Comparison of ENCODE assay signal across 16 mouse cellular contexts in the genomic region with DNA sequence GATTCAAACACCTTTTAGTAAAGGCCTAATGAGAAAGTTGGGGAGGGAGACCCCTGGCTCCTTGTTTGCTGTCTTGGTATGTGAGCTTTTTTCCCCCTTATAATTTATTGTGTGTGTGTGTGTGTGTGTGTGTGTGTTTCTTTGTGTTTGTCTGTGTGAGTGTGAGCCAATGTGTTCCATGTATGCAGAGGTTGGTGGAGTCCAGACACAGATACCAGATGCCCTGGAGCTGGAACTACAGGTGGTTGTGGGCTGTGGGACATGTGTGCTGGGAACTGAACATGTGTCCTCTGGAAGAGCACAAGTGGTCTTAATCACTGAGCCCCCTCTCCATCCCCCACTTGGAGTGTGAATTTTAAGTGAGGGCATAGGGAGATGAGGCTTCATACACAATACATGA.
DNase-seq lines count a peak whose midpoint lies in the region; ATAC-seq and TF ChIP-seq lines count a peak whose summit lies in the region.
"Had no signal": no experiment of that assay in that cellular context is flagged by ENCODE, and none has a peak within 500 bp of the region (broad histone marks: within the 10 kb centered on the region; RNA-seq: fewer than 3 reads in every experiment).

No protein-coding gene starts in this region.

- H3K4me3 ChIP-seq in embryonic facial prominence, embryonic 15.5 days (replicated peaks), result no peak overlapping the region
- no peak overlapping the region for H3K4me3 ChIP-seq in embryonic facial prominence, embryonic 10.5 days
- H3K4me3 ChIP-seq in midbrain, embryonic 13.5 days (replicated peaks), result no peak overlapping the region
- H3K4me3 ChIP-seq in midbrain, postnatal 0 days (ENCODE audit: low read depth, low read length), result no peak overlapping the region
- H3K4me3 ChIP-seq in forebrain, embryonic 14.5 days (ENCODE audit: low read depth, low read length), result no peak overlapping the region
- no peak overlapping the region for H3K4me3 ChIP-seq in neural tube, embryonic 13.5 days
- H3K4me3 ChIP-seq in stomach, postnatal 0 days (ENCODE audit: low read depth, low read length), result no peak overlapping the region
- H3K4me3 ChIP-seq: intestine, embryonic 15.5 days; left cerebral cortex, adult 2 months; midbrain, embryonic 12.5 days; stomach, embryonic 15.5 days had no signal

- no peaks in the 10 kb centered on the region for H3K27me3 ChIP-seq in embryonic facial prominence, embryonic 15.5 days
- no peaks in the 10 kb centered on the region for H3K27me3 ChIP-seq in embryonic facial prominence, embryonic 10.5 days (replicated peaks; ENCODE audit: low read depth, poor library complexity, severe bottlenecking)
- no peaks in the 10 kb centered on the region for H3K27me3 ChIP-seq in midbrain, embryonic 13.5 days
- H3K27me3 ChIP-seq in midbrain, postnatal 0 days (ENCODE audit: insufficient read depth, low read length), result no peaks in the 10 kb centered on the region
- H3K27me3 ChIP-seq in forebrain, embryonic 14.5 days (replicated peaks; ENCODE audit: control insufficient read depth, insufficient read depth, low read length), result no peaks in the 10 kb centered on the region
- no peaks in the 10 kb centered on the region for H3K27me3 ChIP-seq in neural tube, embryonic 13.5 days
- no peaks in the 10 kb centered on the region for H3K27me3 ChIP-seq in stomach, postnatal 0 days (ENCODE audit: control insufficient read depth, insufficient read depth, low read length)
- H3K27me3 ChIP-seq: intestine, embryonic 15.5 days; midbrain, embryonic 12.5 days; stomach, embryonic 15.5 days had no signal

- H3K9me3 ChIP-seq in embryonic facial prominence, embryonic 15.5 days (replicated peaks), result no peaks in the 10 kb centered on the region
- no peaks in the 10 kb centered on the region for H3K9me3 ChIP-seq in embryonic facial prominence, embryonic 10.5 days
- H3K9me3 ChIP-seq in midbrain, embryonic 13.5 days, result no peaks in the 10 kb centered on the region
- H3K9me3 ChIP-seq in midbrain, postnatal 0 days (ENCODE audit: low read length), result no peaks in the 10 kb centered on the region
- no peaks in the 10 kb centered on the region for H3K9me3 ChIP-seq in forebrain, embryonic 14.5 days (replicated peaks; ENCODE audit: control insufficient read depth, low read length)
- no peaks in the 10 kb centered on the region for H3K9me3 ChIP-seq in neural tube, embryonic 13.5 days
- no peaks in the 10 kb centered on the region for H3K9me3 ChIP-seq in stomach, postnatal 0 days (ENCODE audit: control insufficient read depth, low read length)
- H3K9me3 ChIP-seq: intestine, embryonic 15.5 days; midbrain, embryonic 12.5 days; stomach, embryonic 15.5 days had no signal

- no peaks in the 10 kb centered on the region for H3K36me3 ChIP-seq in embryonic facial prominence, embryonic 15.5 days
- H3K36me3 ChIP-seq in embryonic facial prominence, embryonic 10.5 days (replicated peaks), result no peaks in the 10 kb centered on the region
- H3K36me3 ChIP-seq in midbrain, embryonic 13.5 days, result no peaks in the 10 kb centered on the region
- H3K36me3 ChIP-seq in midbrain, postnatal 0 days (ENCODE audit: insufficient read depth, low read length), result no peaks in the 10 kb centered on the region
- no peaks in the 10 kb centered on the region for H3K36me3 ChIP-seq in forebrain, embryonic 14.5 days (ENCODE audit: control insufficient read depth, insufficient read depth, low read length)
- H3K36me3 ChIP-seq in neural tube, embryonic 13.5 days, result no peaks in the 10 kb centered on the region
- no peaks in the 10 kb centered on the region for H3K36me3 ChIP-seq in stomach, postnatal 0 days (ENCODE audit: control insufficient read depth, insufficient read depth, low read length)
- H3K36me3 ChIP-seq: intestine, embryonic 15.5 days; midbrain, embryonic 12.5 days; stomach, embryonic 15.5 days had no signal

- TF ChIP-seq CTCF in midbrain, postnatal 0 days (IDR thresholded peaks at IDR 0.05), result no peak
- TF ChIP-seq CTCF in stomach, postnatal 0 days (IDR thresholded peaks at IDR 0.05; ENCODE audit: low read depth), result no peak

- no peak for TF ChIP-seq EP300 in stomach, postnatal 0 days (optimal IDR thresholded peaks at IDR 0.05)

- no peak for DNase-seq in embryonic facial prominence, embryonic 10.5 days (ENCODE audit: low spot score)
- DNase-seq in midbrain, postnatal 0 days (ENCODE audit: low spot score), result no peak
- no peak for DNase-seq in forebrain, embryonic 14.5 days (ENCODE audit: low spot score)
- DNase-seq in spleen, postnatal 10 days (ENCODE audit: low spot score in 2 of 2), result no peak
- no peak for DNase-seq in stomach, postnatal 0 days (ENCODE audit: low spot score)
- DNase-seq: thymus, adult 2 months had no signal

- H3K9ac ChIP-seq in embryonic facial prominence, embryonic 15.5 days, result no peak overlapping the region
- H3K9ac ChIP-seq in midbrain, embryonic 13.5 days (replicated peaks), result no peak overlapping the region
- H3K9ac ChIP-seq in midbrain, postnatal 0 days (replicated peaks; ENCODE audit: low read length, poor library complexity, severe bottlenecking), result no peak overlapping the region
- H3K9ac ChIP-seq in forebrain, embryonic 14.5 days (ENCODE audit: low read length), result no peak overlapping the region
- no peak overlapping the region for H3K9ac ChIP-seq in neural tube, embryonic 13.5 days
- no peak overlapping the region for H3K9ac ChIP-seq in stomach, postnatal 0 days (ENCODE audit: low read length)
- H3K9ac ChIP-seq: intestine, embryonic 15.5 days; liver, postnatal 0 days; midbrain, embryonic 12.5 days; stomach, embryonic 15.5 days had no signal

- H3K27ac ChIP-seq in embryonic facial prominence, embryonic 15.5 days (replicated peaks), result no peak overlapping the region
- H3K27ac ChIP-seq in embryonic facial prominence, embryonic 10.5 days (replicated peaks), result no peak overlapping the region
- 0 out of 2 replicates have a peak overlapping the region, but pooled peaks have one; percentile 5 for H3K27ac ChIP-seq in midbrain, embryonic 13.5 days
- H3K27ac ChIP-seq in midbrain, postnatal 0 days (ENCODE audit: low read depth, low read length), result no peak overlapping the region
- no peak overlapping the region for H3K27ac ChIP-seq in forebrain, embryonic 14.5 days (ENCODE audit: low read depth, low read length)
- H3K27ac ChIP-seq in neural tube, embryonic 13.5 days (replicated peaks), result peak overlapping the region; percentile 65
- H3K27ac ChIP-seq in stomach, postnatal 0 days (replicated peaks), result no peak overlapping the region
- H3K27ac ChIP-seq: intestine, embryonic 15.5 days; left cerebral cortex, adult 2 months; midbrain, embryonic 12.5 days; stomach, embryonic 15.5 days had no signal

- 0 out of 2 replicates have a peak, but pooled peaks have one; percentile 24 for ATAC-seq in embryonic facial prominence, embryonic 15.5 days (ENCODE audit: insufficient number of reproducible peaks, low FRiP score, low TSS enrichment, low read depth)
- ATAC-seq in midbrain, embryonic 13.5 days, result peak; percentile 54
- no peak for ATAC-seq in midbrain, postnatal 0 days (ENCODE audit: low FRiP score)
- peak; percentile 46 for ATAC-seq in forebrain, embryonic 14.5 days
- ATAC-seq in neural tube, embryonic 13.5 days (ENCODE audit: low read depth), result peak; percentile 64
- ATAC-seq in stomach, postnatal 0 days (ENCODE audit: low FRiP score, low TSS enrichment), result no peak
- ATAC-seq: activated CD4-positive, CD25-positive, alpha-beta regulatory T cell, adult 4 months; CD4-positive, CD25-positive, alpha-beta regulatory T cell, adult 4 months; intestine, embryonic 15.5 days; liver, postnatal 0 days had no signal

- H3K4me1 ChIP-seq in embryonic facial prominence, embryonic 15.5 days, result 0 out of 2 replicates have a peak, but pooled peaks cover 4% of the 10 kb centered on the region
- no peaks in the 10 kb centered on the region for H3K4me1 ChIP-seq in embryonic facial prominence, embryonic 10.5 days
- peaks cover 15% of the 10 kb centered on the region for H3K4me1 ChIP-seq in midbrain, embryonic 13.5 days (replicated peaks)
- H3K4me1 ChIP-seq in midbrain, postnatal 0 days (ENCODE audit: insufficient read depth, low read length), result no peaks in the 10 kb centered on the region
- H3K4me1 ChIP-seq in forebrain, embryonic 14.5 days (ENCODE audit: control insufficient read depth, insufficient read depth, low read length), result peaks cover 13% of the 10 kb centered on the region
- H3K4me1 ChIP-seq in neural tube, embryonic 13.5 days (replicated peaks), result peaks cover 18% of the 10 kb centered on the region
- no peaks in the 10 kb centered on the region for H3K4me1 ChIP-seq in stomach, postnatal 0 days (replicated peaks; ENCODE audit: control insufficient read depth, insufficient read depth)
- H3K4me1 ChIP-seq: intestine, embryonic 15.5 days; stomach, embryonic 15.5 days had no signal

- H3K4me2 ChIP-seq in embryonic facial prominence, embryonic 15.5 days (replicated peaks), result no peak overlapping the region
- no peak overlapping the region for H3K4me2 ChIP-seq in midbrain, embryonic 13.5 days (replicated peaks)
- H3K4me2 ChIP-seq in midbrain, postnatal 0 days (ENCODE audit: low read depth, low read length, poor library complexity, severe bottlenecking), result no peak overlapping the region
- no peak overlapping the region for H3K4me2 ChIP-seq in forebrain, embryonic 14.5 days (ENCODE audit: low read length)
- no peak overlapping the region for H3K4me2 ChIP-seq in neural tube, embryonic 13.5 days
- no peak overlapping the region for H3K4me2 ChIP-seq in stomach, postnatal 0 days (replicated peaks; ENCODE audit: low read depth)
- H3K4me2 ChIP-seq: intestine, embryonic 15.5 days; midbrain, embryonic 12.5 days; stomach, embryonic 15.5 days had no signal

Comparison
In these comparisons a context has a peak if more than half of its experiments do, and no peak if none do; other contexts are left out.
1. ATAC-seq: peak in embryonic facial prominence, embryonic 15.5 days (single experiment), midbrain, embryonic 13.5 days (single experiment), forebrain, embryonic 14.5 days (single experiment) and neural tube, embryonic 13.5 days (single experiment); none in midbrain, postnatal 0 days (single experiment) and stomach, postnatal 0 days (single experiment).
2. H3K27ac ChIP-seq: peak in midbrain, embryonic 13.5 days (single experiment) and neural tube, embryonic 13.5 days (single experiment); none in embryonic facial prominence, embryonic 15.5 days (single experiment), embryonic facial prominence, embryonic 10.5 days (single experiment), midbrain, postnatal 0 days (single experiment), forebrain, embryonic 14.5 days (single experiment) and stomach, postnatal 0 days (single experiment).